Mouse (Mus musculus): Measurements from ENCODE around the gene Rpl23a.
"Not testable (repeated sequence)": the region's sequence is repeated elsewhere in the genome, so short reads cannot be mapped to it uniquely, and the experiment has no call there.

Gene Rpl23a

GRCm38 (mm10) chr11:78182961-78183844 is at the start of gene Rpl23a:
Gene Rpl23a, minus strand, starts transcription at chr11:78183584.
- DNase-seq: peak; percentile 83 to 86

DNA sequence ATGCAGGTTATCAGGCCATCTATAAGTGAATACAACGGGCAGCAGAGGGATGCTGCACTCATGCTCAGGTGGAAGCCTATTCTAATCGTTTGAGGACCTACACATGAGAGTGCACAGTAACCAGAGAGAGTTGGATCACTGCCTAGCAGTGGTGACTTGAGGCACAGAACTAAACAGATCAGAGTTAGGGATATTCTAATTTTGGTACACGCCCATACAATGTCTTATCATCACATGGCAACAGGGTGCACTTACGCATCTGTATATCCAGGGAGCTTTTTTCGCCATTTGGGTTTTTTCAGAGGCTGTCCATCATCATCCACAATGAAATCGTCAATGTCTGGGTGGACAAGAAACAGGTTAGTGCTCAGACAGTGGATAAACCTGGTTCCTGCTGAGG is 48.1 kb upstream of the Rpl23a start:
- DNase-seq: no peak

- DNase-seq: no peak
Measured at GRCm38 (mm10) chr11:78223586-78223985, 40.2 kb upstream of the Rpl23a start.

DNA sequence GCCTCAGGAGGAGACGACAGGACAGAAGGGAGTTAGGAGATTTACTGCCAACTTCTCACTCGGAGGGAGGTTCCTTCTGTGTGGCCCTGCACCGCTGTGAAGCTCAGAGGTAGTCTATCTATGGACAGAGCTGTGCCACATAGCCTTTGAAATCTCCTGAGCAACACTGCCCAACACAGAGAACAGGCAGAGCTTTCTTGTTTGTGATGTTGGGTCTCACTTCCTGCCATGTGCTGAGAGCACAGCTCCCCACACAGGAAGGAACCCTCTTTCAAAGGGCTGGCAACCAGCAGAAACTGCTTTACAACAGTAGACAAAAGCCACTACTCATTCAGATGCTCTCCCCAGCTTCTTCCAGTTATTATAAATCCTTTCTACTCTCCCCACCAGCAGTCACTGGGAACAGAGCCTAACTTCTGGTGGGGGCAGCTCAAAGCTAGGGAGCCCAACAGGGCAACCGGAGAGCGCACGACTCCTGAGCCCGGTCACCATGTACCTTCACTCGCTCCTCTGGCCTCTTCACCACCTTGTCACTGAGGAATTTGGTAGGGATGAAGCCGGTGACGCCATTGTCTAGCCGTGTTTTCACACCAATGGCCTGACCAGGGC is 32.4 kb upstream of the Rpl23a start:
- peak in 1 of 2 experiments; percentile 14 for DNase-seq

GRCm38 (mm10) chr11:78213086-78213817 is 29.9 kb upstream of the Rpl23a start:
- DNase-seq: no peak

DNA sequence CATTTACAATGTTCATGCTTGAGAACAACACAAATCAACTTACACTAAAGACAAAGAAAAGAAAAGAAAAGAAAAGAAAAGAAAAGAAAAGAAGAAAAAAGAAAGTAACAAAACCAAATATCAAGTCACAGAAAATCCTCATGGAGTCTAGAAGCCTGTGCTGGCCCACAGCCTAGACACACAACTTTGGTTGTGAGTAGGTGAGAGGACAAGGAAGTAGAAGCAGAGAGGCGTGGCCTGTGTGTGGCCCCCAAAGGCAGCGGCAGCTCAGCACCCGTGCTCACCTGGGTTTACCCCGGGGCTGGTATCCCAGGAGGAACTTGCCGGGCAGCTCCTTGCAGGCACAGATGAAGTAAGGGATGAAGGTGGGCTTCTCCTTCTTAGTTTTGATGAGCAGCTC is 28.1 kb upstream of the Rpl23a start:
- DNase-seq: no peak

DNA sequence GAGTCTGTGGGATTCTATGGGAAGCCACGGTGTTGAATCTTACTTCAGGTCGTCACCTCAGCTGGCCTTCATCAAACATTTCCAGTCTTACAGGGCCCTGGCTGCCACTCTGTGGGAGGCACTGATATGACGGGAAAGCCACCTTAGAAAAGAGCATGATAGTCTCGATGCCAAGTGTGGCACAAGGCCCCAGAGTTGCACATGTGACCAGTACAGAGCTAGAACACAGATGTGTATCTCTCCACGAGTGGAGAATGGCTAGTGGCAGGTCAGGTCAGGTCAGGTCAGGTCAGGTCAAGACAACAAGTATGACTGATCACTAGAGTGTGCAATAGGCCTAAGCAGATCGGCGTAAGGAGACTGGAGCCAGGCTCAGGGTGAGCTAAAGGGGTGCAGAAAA is 27.2 kb upstream of the Rpl23a start:
- no peak for DNase-seq

GRCm38 (mm10) chr11:78209886-78210285 is 26.5 kb upstream of the Rpl23a start:
- DNase-seq: no peak

DNA sequence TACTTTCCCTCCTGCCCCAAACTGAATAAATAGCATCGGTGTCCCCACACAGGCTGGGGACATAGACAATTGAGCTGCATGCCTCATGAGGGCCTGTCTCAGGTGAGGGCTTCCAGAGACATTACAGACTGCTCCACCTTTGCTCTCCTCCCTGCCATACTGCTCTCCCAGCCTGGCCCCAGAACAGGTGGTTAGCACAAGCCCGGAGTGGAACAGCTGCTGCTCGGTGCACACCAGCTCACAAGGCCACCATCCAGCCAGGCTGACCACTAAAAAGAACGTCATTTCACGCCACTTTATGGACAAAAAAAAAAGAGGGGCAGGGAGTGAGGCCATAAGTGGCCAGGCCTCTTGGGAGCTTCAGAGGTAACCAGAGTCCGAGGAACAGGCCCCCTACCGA is 23.8 kb upstream of the Rpl23a start:
- no peak for DNase-seq

- no peak for DNase-seq
Measured at GRCm38 (mm10) chr11:78205361-78206206, 22.2 kb upstream of the Rpl23a start.

- DNase-seq: no peak
Measured at GRCm38 (mm10) chr11:78204287-78204686, 20.9 kb upstream of the Rpl23a start.

DNA sequence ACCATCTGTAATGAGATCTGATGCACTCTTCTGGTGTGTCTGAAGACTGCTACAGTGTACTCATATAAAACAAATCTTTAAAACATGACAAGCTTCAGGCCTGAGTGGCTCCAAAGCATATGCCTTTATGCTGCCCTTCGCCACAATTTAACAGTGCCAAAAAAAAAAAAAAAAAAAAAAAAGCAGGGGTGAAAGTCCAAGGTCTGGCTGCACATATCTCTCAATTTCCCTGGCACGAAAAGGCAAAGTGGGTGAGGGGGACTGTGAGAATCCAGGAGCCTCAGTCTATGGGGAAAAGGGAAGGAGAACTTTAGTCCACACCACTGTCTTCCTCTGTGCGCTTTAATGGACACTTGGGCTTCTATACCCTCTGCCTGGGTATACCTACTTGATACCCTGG is 19.0 kb upstream of the Rpl23a start:
- DNase-seq: no peak

- no peak for DNase-seq
Measured at GRCm38 (mm10) chr11:78195101-78195863, 11.9 kb upstream of the Rpl23a start.

GRCm38 (mm10) chr11:78194411-78195100 is 11.2 kb upstream of the Rpl23a start:
- DNase-seq: no peak

GRCm38 (mm10) chr11:78193113-78193512 is 9.7 kb upstream of the Rpl23a start, which contains the start of gene Proca1:
Gene Proca1, plus strand, starts transcription at chr11:78193392.
- no peak for DNase-seq

- no peak for DNase-seq
Measured at GRCm38 (mm10) chr11:78190041-78190440, 6.7 kb upstream of the Rpl23a start.

DNA sequence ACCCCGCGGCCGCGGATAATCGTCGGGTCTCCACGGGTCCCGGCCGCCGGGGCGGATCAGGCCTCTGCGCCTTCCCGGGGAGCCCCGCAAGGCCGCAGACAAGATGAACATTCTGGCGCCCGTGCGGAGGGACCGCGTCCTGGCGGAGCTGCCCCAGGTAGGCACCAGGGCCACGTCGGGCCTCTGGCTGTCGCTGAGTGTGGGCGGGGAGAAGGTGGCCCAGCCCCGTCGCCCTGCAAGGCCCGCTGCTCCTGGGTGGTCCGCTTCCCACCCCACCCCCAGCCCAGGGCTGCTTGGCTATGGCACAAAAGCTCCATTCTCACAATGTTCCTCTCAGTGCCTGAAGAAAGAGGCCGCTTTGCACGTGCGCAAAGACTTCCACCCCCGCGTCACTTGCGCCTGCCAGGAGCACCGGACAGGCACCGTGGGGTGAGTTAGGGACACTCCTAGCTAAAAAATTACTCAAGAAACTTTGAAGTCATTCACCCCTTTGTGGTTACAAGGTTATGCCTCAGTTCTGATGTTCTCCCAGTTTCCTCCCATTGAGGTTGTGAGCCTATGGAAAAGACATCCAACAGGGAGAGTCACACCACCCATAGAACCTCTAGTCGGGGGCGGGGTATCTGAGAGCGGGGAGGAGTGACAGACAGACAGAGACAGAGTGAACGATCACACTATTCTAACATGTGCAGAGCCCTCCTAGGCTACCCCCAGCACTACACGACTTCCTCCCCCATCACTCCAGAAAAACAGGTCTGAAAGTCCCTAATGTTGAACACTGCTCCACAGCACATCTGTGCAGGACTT is 6.1 kb upstream of the Rpl23a start:
- DNase-seq: no peak

DNA sequence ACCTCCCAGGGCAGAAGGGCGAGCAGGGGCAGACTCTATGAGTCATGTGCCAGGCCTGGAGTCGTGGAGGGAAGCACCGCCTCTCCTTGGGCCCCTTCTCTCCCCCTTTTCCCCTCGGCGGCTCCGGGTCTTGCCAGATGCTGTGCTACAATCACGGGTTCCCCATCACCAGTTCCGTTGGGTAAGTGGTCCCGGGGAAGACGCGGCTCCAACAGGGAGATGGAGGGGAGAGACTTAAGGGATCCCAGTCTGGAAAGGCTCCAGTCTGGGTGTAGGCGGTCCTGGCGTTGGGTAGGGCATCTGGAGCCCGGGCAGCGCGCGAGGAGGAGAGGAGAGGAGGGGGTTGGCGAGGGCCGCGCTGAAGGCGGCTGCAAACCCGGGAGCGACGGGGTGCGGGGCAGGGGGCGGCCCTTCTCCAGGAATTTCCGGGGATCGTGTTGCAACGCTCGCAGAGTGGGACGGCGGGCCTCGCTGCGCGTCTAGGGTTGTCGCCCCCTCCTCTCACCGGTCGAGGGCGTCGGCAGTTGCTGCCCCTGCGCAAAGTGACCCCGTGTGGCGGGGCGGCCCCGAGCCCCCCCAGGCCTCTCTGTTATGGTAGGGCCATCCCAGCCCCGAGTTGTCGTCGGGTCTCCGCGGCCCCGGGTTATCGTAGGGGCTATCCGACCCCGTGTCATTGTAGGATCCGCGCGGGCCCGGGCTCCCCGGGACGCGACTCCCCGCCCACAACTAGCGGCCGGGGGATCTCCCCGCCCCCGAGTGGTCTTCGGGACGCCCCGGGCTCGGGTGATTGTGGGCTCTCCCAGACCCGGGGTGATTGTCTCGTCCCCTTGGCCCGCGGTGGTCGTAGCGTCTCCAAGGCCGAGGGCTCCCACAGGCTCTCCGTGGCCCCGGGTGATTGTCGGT is 5.2 kb upstream of the Rpl23a start, which contains the start of gene Rab34:
Gene Rab34, plus strand, starts transcription at position 100 of the 903 bp plus-strand sequence.
- DNase-seq: peak in 1 of 2 experiments; percentile 29

- not testable (repeated sequence) for DNase-seq
Measured at GRCm38 (mm10) chr11:78184702-78185101, 1.3 kb upstream of the Rpl23a start.

Measured in cerebellum, adult 18-20 months (tissue).